Mouse (Mus musculus) cortical plate, adult 2 months (tissue): ENCODE measurements around the gene Fbh1. TPM values are rescaled to one million over a fixed set of nuclear protein-coding genes. Genes with fewer than 3 reads are reported as not detected.
"Not testable (repeated sequence)": the region's sequence is repeated elsewhere in the genome, so short reads cannot be mapped to it uniquely, and the experiment has no call there.

Experiments
- H3K27ac ChIP-seq: fragments of 200-500 bp; 2 replicates; pipeline ENCODE4 v1.5.1; 2012; ENCODE audit warnings: low read length, control low read depth, inconsistent platforms; ENCODE audit not compliant: insufficient read depth
- H3K4me1 ChIP-seq: fragments of 200-500 bp; 2 replicates; pipeline ENCODE4 v1.6.1; 2011; ENCODE audit warnings: low read length; ENCODE audit not compliant: control insufficient read depth, insufficient read depth
- H3K4me3 ChIP-seq: fragments of 200-500 bp; 2 replicates; pipeline ENCODE4 v1.5.1; 2011; ENCODE audit warnings: mild to moderate bottlenecking, low read length, control low read depth; ENCODE audit not compliant: insufficient read depth
- CTCF ChIP-seq: fragments of 200-500 bp; IDR thresholded peaks from 2 replicates; pipeline ENCODE4 v1.5.1; 2011; ENCODE audit warnings: mild to moderate bottlenecking, control low read depth, low read length; ENCODE audit not compliant: insufficient read depth; ENCODE audit errors: extremely low read depth
- POLR2A ChIP-seq: fragments of 200-500 bp; IDR thresholded peaks from 2 replicates; pipeline ENCODE4 v1.6.1; 2011; ENCODE audit warnings: mild to moderate bottlenecking, low read length, control low read depth; ENCODE audit not compliant: insufficient read depth; ENCODE audit errors: extremely low read depth
- polyA plus RNA-seq: library from polyadenylated mRNA; depleted of rRNA; stranded (reverse); fragments of >200 nt; gene quantifications from 2 replicates; pipeline ENCODE4 v1.2.3, GENCODE M21; 2012

Gene Fbh1
- polyA plus RNA-seq, 1 experiment = 90.0 TPM

- TF ChIP-seq CTCF (no peak), POLR2A (no peak)
- no peak overlapping the region for H3K4me3 ChIP-seq
- no peaks in the 10 kb centered on the region for H3K4me1 ChIP-seq
Observed at GRCm38 (mm10) chr2:11727574-11727973, 49.8 kb downstream of the Fbh1 start.

GRCm38 (mm10) chr2:11722564-11722963 lies 54.8 kb downstream of the Fbh1 start:
- Histone ChIP-seq H3K27ac (no peak overlapping the region), H3K4me1 (no peaks in the 10 kb centered on the region), H3K4me3 (no peak overlapping the region)
- TF ChIP-seq POLR2A = no peak
- no peak for TF ChIP-seq CTCF

More at GRCm38 (mm10) chr2:11727574-11727973, 49.8 kb downstream of the Fbh1 start:
- no peak overlapping the region for H3K27ac ChIP-seq

- H3K4me3 ChIP-seq = no peak overlapping the region
- H3K4me1 ChIP-seq = no peaks in the 10 kb centered on the region
- TF ChIP-seq POLR2A = no peak
- no peak for TF ChIP-seq CTCF
- no peak overlapping the region for H3K27ac ChIP-seq
Observed at GRCm38 (mm10) chr2:11718573-11718972, 58.8 kb downstream of the Fbh1 start.

- TF ChIP-seq POLR2A = no peak
- TF ChIP-seq CTCF = no peak
- no peaks in the 10 kb centered on the region; the same call in 1 of the 2 replicates for H3K4me1 ChIP-seq
- H3K4me3 ChIP-seq = no peak overlapping the region
- no peak overlapping the region for H3K27ac ChIP-seq
Observed at GRCm38 (mm10) chr2:11714535-11714934, 62.8 kb downstream of the Fbh1 start.

GRCm38 (mm10) chr2:11713021-11713420 lies 64.4 kb downstream of the Fbh1 start:
- no peak overlapping the region for H3K27ac ChIP-seq
- no peak overlapping the region for H3K4me3 ChIP-seq
- TF ChIP-seq CTCF = no peak
- TF ChIP-seq POLR2A = no peak
- no peaks in the 10 kb centered on the region; the same call in 1 of the 2 replicates for H3K4me1 ChIP-seq

- TF ChIP-seq POLR2A (no peak), CTCF (no peak)
Observed at GRCm38 (mm10) chr2:11712483-11712990, 64.8 kb downstream of the Fbh1 start.

GRCm38 (mm10) chr2:11710101-11710500 lies 67.3 kb downstream of the Fbh1 start:
- peak; percentile 31; the same call in 1 of the 2 replicates for TF ChIP-seq CTCF
- H3K4me1 ChIP-seq, H3K4me3 ChIP-seq, H3K27ac ChIP-seq: not testable (repeated sequence)

More at GRCm38 (mm10) chr2:11712483-11712990, 64.8 kb downstream of the Fbh1 start:
- Histone ChIP-seq H3K4me1 (no peaks in the 10 kb centered on the region; the same call in 1 of the 2 replicates), H3K27ac (no peak overlapping the region), H3K4me3 (no peak overlapping the region)

- Histone ChIP-seq H3K4me3 (no peak overlapping the region), H3K4me1 (peaks cover 1% of the 10 kb centered on the region), H3K27ac (no peak overlapping the region)
- TF ChIP-seq CTCF (no peak), POLR2A (no peak)
Observed at GRCm38 (mm10) chr2:11708538-11708937, 68.8 kb downstream of the Fbh1 start.

- TF ChIP-seq CTCF = no peak
- TF ChIP-seq POLR2A = no peak
- H3K4me1 ChIP-seq = peaks cover 1% of the 10 kb centered on the region
- H3K27ac ChIP-seq = no peak overlapping the region
- peak overlapping the region; percentile 82 for H3K4me3 ChIP-seq
Observed at GRCm38 (mm10) chr2:11706746-11707065, 70.7 kb downstream of the Fbh1 start.

- Histone ChIP-seq H3K27ac (peak overlapping the region; percentile 69; the same call in 1 of the 2 replicates), H3K4me1 (peaks cover 1% of the 10 kb centered on the region), H3K4me3 (peak overlapping the region; percentile 82)
- TF ChIP-seq CTCF (no peak), POLR2A (no peak)
Observed at GRCm38 (mm10) chr2:11706030-11706745, 71.2 kb downstream of the Fbh1 start.
